Mouse (Mus musculus): ENCODE results near the gene Fermt3.

- no peak for TF ChIP-seq POLR2A (IDR thresholded peaks at IDR 0.05; ENCODE audit: low read depth, low read length)
- TF ChIP-seq CTCF (conservative IDR thresholded peaks at IDR 0.05; ENCODE audit: insufficient read depth, insufficient read length, low read depth, low read length): no peak
Observed at GRCm38 (mm10) chr19:6978639-6978974, 40.7 kb downstream of the Fermt3 start.
